18 mouse cellular contexts compared by ENCODE assay signal in the genomic region with DNA sequence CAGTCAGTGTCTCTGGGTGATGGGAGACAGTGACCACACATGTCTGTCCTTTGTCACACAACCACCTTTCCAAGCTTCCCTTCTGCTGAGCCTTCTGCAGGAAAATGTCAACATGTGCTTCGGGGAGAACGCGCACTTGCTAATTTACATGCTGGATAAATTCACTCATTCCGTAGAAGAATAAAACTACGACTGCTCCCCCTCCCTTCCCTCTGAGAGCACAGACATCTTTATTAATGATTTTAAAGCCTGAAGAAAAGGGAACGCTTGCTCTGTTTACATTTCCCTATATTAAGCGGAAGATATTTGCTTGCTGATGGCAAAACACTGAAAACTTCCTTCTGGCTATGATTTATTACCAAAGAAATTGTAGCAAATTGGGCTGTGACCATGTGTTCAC.
A peak's percentile ranks its signal among the peaks of the same experiment; 100 is the strongest.
DNase-seq lines count a peak whose midpoint lies in the region; ATAC-seq and TF ChIP-seq lines count a peak whose summit lies in the region.
"Had no signal": no experiment of that assay in that cellular context is flagged by ENCODE, and none has a peak within 500 bp of the region (broad histone marks: within the 10 kb centered on the region; RNA-seq: fewer than 3 reads in every experiment).

No protein-coding gene starts in this region.

- peaks cover 17% of the 10 kb centered on the region for H3K4me1 ChIP-seq in forebrain, embryonic 16.5 days (replicated peaks; ENCODE audit: control insufficient read depth, insufficient read depth, low read length)
- H3K4me1 ChIP-seq in forebrain, embryonic 10.5 days, result no peaks in the 10 kb centered on the region
- 0 out of 2 replicates have a peak, but pooled peaks cover 4% of the 10 kb centered on the region for H3K4me1 ChIP-seq in kidney, postnatal 0 days (replicated peaks; ENCODE audit: insufficient read depth, low read length)

- H3K9ac ChIP-seq in forebrain, embryonic 16.5 days (replicated peaks; ENCODE audit: low read depth, low read length), result no peak overlapping the region
- no peak overlapping the region for H3K9ac ChIP-seq in kidney, postnatal 0 days (ENCODE audit: low read depth, low read length)
- H3K9ac ChIP-seq: heart, embryonic 13.5 days; limb, embryonic 15.5 days had no signal

- no peak overlapping the region for H3K4me2 ChIP-seq in forebrain, embryonic 16.5 days (ENCODE audit: low read length)
- no peak overlapping the region for H3K4me2 ChIP-seq in kidney, postnatal 0 days (ENCODE audit: low read length)
- H3K4me2 ChIP-seq: heart, embryonic 13.5 days; limb, embryonic 15.5 days had no signal

- no peak for ATAC-seq in forebrain, embryonic 16.5 days
- ATAC-seq in kidney, postnatal 0 days (replicated peaks; ENCODE audit: low FRiP score, low read depth), result no peak
- ATAC-seq: intestine, postnatal 0 days had no signal

- no peaks in the 10 kb centered on the region for H3K27me3 ChIP-seq in forebrain, embryonic 16.5 days (replicated peaks; ENCODE audit: control insufficient read depth, insufficient read depth, low read length)
- H3K27me3 ChIP-seq in forebrain, embryonic 10.5 days (ENCODE audit: poor library complexity, severe bottlenecking), result no peaks in the 10 kb centered on the region
- no peaks in the 10 kb centered on the region for H3K27me3 ChIP-seq in kidney, postnatal 0 days (ENCODE audit: insufficient read depth, low read length)
- H3K27me3 ChIP-seq: CH12.LX; heart, embryonic 13.5 days; limb, embryonic 15.5 days had no signal

- no peaks in the 10 kb centered on the region for H3K36me3 ChIP-seq in forebrain, embryonic 16.5 days (ENCODE audit: control insufficient read depth, insufficient read depth)
- no peaks in the 10 kb centered on the region for H3K36me3 ChIP-seq in forebrain, embryonic 10.5 days (replicated peaks)
- H3K36me3 ChIP-seq in kidney, postnatal 0 days (ENCODE audit: insufficient read depth, low read length), result no peaks in the 10 kb centered on the region
- H3K36me3 ChIP-seq: heart, embryonic 13.5 days; limb, embryonic 15.5 days had no signal

- TF ChIP-seq CTCF in kidney, postnatal 0 days (IDR thresholded peaks at IDR 0.05; ENCODE audit: low read depth), result no peak

- peaks cover 3% of the 10 kb centered on the region; the same call in 1 of the 2 replicates for H3K9me3 ChIP-seq in forebrain, embryonic 16.5 days (ENCODE audit: control insufficient read depth, low read length)
- H3K9me3 ChIP-seq in forebrain, embryonic 10.5 days, result peaks cover 10% of the 10 kb centered on the region
- H3K9me3 ChIP-seq in kidney, postnatal 0 days (replicated peaks; ENCODE audit: low read length), result no peaks in the 10 kb centered on the region

- no peak for DNase-seq in forebrain, embryonic 10.5 days (ENCODE audit: extremely low spot score, low spot score)
- peak; percentile 59 for DNase-seq in kidney, postnatal 0 days (ENCODE audit: low spot score)
- no peak for DNase-seq in kidney, postnatal 10 days
- peak; percentile 44 for DNase-seq in brain, adult 2 months (ENCODE audit: low read depth, low spot score)
- DNase-seq in forelimb bud, embryonic 11.5 days (ENCODE audit: low read depth, low spot score), result peak; percentile 64
- DNase-seq in left cerebral cortex, adult 18-20 months (ENCODE audit: low spot score in 2 of 2), result no peak
- DNase-seq: cerebellum, postnatal 10 days; gastrocnemius, adult 2 months; heart, postnatal 36 days; kidney, postnatal 25 days; lung, postnatal 14 days; spleen, adult 18-20 months; thymus, postnatal 14 days had no signal

- 0 out of 2 replicates have a peak overlapping the region, but pooled peaks have one; percentile 34 for H3K27ac ChIP-seq in forebrain, embryonic 16.5 days (ENCODE audit: low read length)
- H3K27ac ChIP-seq in forebrain, embryonic 10.5 days, result no peak overlapping the region
- no peak overlapping the region for H3K27ac ChIP-seq in kidney, postnatal 0 days
- H3K27ac ChIP-seq: gastrocnemius, adult 2 months; heart, embryonic 13.5 days; limb, embryonic 15.5 days had no signal

- WGBS in forebrain, embryonic 16.5 days, result 40% methylated on average over 7 of the region's 7 CpGs
- 91% methylated on average over 7 of the region's 7 CpGs for WGBS in forebrain, embryonic 10.5 days
- WGBS in kidney, postnatal 0 days, result 33% methylated on average over 7 of the region's 7 CpGs

- H3K4me3 ChIP-seq in forebrain, embryonic 16.5 days (replicated peaks; ENCODE audit: low read length), result no peak overlapping the region
- no peak overlapping the region for H3K4me3 ChIP-seq in forebrain, embryonic 10.5 days
- no peak overlapping the region for H3K4me3 ChIP-seq in kidney, postnatal 0 days (replicated peaks; ENCODE audit: low read depth, low read length)
- H3K4me3 ChIP-seq: gastrocnemius, adult 2 months; heart, embryonic 13.5 days; limb, embryonic 15.5 days had no signal

Comparison
In these comparisons a context has a peak if more than half of its experiments do, and no peak if none do; other contexts are left out.
1. DNase-seq: peak in kidney, postnatal 0 days (single experiment), brain, adult 2 months (single experiment) and forelimb bud, embryonic 11.5 days (single experiment); none in forebrain, embryonic 10.5 days (single experiment), kidney, postnatal 10 days (single experiment) and left cerebral cortex, adult 18-20 months (0 of 2).